Mouse (Mus musculus): Measurements from ENCODE around the gene Rabl6. TPM values are rescaled to one million over a fixed set of nuclear protein-coding genes. Genes with fewer than 3 reads are reported as not detected.

Gene Rabl6
- total RNA-seq, 2 experiments from 2014 or later = 39.5 to 41.0 TPM

DNA sequence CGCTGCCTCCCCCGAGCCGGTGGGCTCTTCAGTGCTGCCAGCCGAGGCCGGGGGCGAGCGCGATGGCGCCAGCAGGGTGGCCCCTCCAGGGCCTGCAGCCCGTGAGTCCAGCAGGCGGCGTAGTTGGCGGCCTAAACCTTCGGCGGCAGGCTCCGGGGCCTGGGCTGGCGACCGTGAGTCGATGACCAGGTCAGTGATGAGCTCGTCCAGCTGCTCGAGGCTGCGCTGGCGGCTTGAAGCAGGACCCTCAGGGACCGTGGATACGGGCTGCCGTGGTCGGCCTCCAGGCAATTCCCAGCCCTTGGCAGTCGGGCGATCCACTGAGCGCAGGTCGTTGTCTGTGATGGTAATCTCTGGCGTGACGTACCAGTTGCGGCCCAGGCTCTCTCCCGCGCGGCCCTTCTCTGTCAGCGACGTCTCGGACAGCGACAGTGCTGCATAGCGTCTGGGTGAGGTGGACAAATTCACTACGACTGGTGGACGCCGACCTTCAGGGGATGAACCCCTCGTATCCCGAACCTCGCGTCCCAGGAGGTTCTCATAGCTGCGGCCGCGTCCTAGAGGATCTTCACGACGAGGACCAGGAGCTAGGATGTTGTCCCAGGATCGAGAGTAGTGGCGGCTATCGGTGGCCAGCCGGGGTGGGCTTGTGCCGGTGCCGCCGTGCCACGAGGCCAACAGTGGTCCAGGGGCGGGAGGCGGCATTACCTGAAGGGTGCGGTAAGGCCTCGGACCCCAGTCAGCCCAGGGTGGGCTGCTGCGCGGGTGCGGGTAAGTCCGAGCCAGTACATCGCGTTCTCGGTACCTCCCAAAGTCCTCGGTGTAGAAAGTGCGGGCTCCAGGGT lies 30.1 kb downstream of the Rabl6 start:
- intact Hi-C loops (cut with DNase I; ENCODE audit: low total_unique reads) = loop anchor here (10.0 kb wide), 1 partner anchor 63 kb away; no protein-coding TSS in a partner anchor
- peak; percentile 25 for DNase-seq

GRCm38 (mm10) chr2:25576965-25577891 lies 31.1 kb downstream of the Rabl6 start:
- peak; percentile 12 for DNase-seq
- intact Hi-C loops (cut with DNase I; ENCODE audit: low total_unique reads) = loop anchor here (10.0 kb wide), 1 partner anchor 62 kb away; no protein-coding TSS in a partner anchor

GRCm38 (mm10) chr2:25576028-25576850 lies 32.1 kb downstream of the Rabl6 start:
- intact Hi-C loops (cut with DNase I; ENCODE audit: low total_unique reads) = loop anchor here (10.0 kb wide), 1 partner anchor 61 kb away; no protein-coding TSS in a partner anchor
- DNase-seq = no peak

GRCm38 (mm10) chr2:25575432-25576027 lies 32.8 kb downstream of the Rabl6 start:
- peak; percentile 41 for DNase-seq
- intact Hi-C loops (cut with DNase I; ENCODE audit: low total_unique reads) = loop anchor here (10.0 kb wide), 1 partner anchor 61 kb away; no protein-coding TSS in a partner anchor

- peak; percentile 94 for DNase-seq
- intact Hi-C loops (cut with DNase I; ENCODE audit: low total_unique reads) = loop anchor here (10.0 kb wide), 1 partner anchor 60 kb away; no protein-coding TSS in a partner anchor
Observed at GRCm38 (mm10) chr2:25574579-25575431, 33.5 kb downstream of the Rabl6 start, which contains the start of the genes Mamdc4 and Phpt1. TSS of gene Mamdc4 (minus strand) at chr2:25574845. TSS of gene Phpt1 (minus strand) at chr2:25575224.

GRCm38 (mm10) chr2:25574136-25574535 lies 34.2 kb downstream of the Rabl6 start:
- intact Hi-C loops (cut with DNase I; ENCODE audit: low total_unique reads) = loop anchor here (10.0 kb wide), 1 partner anchor 59 kb away; no protein-coding TSS in a partner anchor
- no peak for DNase-seq

GRCm38 (mm10) chr2:25573068-25573467 lies 35.3 kb downstream of the Rabl6 start:
- DNase-seq = no peak
- intact Hi-C loops (cut with DNase I; ENCODE audit: low total_unique reads) = loop anchor here (10.0 kb wide), 1 partner anchor 58 kb away; no protein-coding TSS in a partner anchor

DNA sequence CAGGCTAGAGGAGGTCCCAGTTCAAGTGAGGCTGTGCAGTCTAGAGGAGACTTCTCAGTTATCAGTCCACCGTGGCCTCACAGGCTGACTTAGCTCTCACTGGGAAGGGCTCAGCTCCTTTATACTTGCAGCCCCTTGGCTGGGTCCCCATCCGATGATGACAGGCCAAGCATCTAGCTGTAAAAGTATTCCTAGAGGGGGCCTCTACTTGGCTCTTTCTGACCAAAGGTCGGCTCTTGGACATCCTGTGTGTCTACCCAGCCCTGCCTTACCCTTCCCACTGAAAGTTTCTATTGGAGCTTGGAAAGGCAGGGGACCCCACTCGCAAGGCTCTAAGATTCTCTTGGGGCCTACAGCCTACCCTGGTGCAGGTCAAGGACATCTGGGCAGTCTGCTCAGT lies 37.1 kb downstream of the Rabl6 start:
- intact Hi-C loops (cut with DNase I; ENCODE audit: low total_unique reads) = loop anchor here (10.0 kb wide), 1 partner anchor 56 kb away; no protein-coding TSS in a partner anchor
- DNase-seq = no peak

DNA sequence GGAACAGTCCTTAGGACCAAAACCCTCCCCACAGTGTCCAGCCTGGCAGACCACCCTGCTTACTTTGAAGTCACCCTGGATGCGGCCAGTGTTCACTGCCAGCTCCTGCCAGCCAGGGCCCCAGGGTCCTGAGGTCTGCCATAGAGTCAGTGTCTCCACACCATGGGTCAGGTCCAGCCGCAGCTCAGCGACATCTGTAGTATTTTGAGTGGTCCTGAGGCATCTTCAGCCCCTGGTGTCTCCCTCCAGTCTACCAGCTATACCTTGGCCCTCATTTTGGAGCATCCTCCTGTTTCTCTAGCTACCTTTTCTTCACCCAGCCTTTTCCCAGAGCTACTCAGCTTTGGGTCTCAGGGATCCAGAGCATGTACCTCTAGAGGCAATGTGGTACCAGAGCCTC lies 39.0 kb downstream of the Rabl6 start:
- DNase-seq = no peak
- intact Hi-C loops (cut with DNase I; ENCODE audit: low total_unique reads) = no loop called here

- intact Hi-C loops (cut with DNase I; ENCODE audit: low total_unique reads) = no loop called here
Observed at GRCm38 (mm10) chr2:25568473-25569019, 39.8 kb downstream of the Rabl6 start.

GRCm38 (mm10) chr2:25566558-25566957 lies 41.8 kb downstream of the Rabl6 start:
- no peak for DNase-seq
- intact Hi-C loops (cut with DNase I; ENCODE audit: low total_unique reads) = no loop called here

More at GRCm38 (mm10) chr2:25568473-25569019, 39.8 kb downstream of the Rabl6 start:
- no peak for DNase-seq

- intact Hi-C loops (cut with DNase I; ENCODE audit: low total_unique reads) = no loop called here
- DNase-seq = no peak
Observed at GRCm38 (mm10) chr2:25565741-25566140, 42.6 kb downstream of the Rabl6 start.

- no peak for DNase-seq
- intact Hi-C loops (cut with DNase I; ENCODE audit: low total_unique reads) = no loop called here
Observed at GRCm38 (mm10) chr2:25561946-25562345, 46.4 kb downstream of the Rabl6 start.

DNA sequence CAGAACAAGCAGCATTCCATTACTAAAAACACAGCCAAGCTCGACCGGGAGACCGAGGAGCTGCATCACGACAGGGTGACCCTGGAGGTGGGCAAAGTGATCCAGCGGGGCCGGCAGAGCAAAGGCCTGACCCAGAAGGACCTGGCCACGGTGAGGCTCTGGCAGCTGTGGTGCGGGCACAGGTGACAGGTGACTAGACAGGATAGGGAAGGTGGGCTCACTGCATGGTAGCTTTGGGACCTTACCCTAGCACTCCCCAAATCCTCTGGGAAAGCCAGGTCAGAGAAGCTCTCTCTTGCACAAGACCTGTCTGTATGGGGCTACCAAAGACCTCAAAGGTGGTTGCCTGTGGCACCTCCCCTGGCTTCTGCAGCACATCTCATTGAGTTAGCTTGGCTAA lies 47.8 kb downstream of the Rabl6 start:
- DNase-seq = no peak
- intact Hi-C loops (cut with DNase I; ENCODE audit: low total_unique reads) = no loop called here

DNA sequence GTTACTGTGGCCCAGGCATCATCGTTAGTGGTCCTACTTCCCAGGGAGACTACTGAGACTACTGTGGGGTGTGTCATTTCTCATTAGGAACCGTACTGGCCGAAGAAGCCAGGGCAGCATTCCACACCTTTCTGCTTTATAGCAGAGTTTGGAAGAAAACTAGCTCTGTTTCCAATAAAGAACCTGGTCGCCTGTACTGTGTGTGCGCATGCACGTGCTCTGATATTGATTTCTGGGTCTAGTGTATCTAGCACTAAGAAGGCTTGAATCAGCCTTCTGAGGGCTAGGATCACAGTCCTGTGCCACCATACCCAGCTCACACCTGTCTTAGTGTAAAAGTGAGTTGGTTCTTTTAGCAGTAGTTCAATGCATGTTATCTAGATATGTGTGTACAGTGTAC lies 49.5 kb downstream of the Rabl6 start:
- no peak for DNase-seq
- intact Hi-C loops (cut with DNase I; ENCODE audit: low total_unique reads) = no loop called here

GRCm38 (mm10) chr2:25557964-25558360 lies 50.4 kb downstream of the Rabl6 start:
- DNase-seq = no peak
- intact Hi-C loops (cut with DNase I; ENCODE audit: low total_unique reads) = no loop called here
